8 mouse cellular contexts compared by ENCODE assay signal in the genomic region with DNA sequence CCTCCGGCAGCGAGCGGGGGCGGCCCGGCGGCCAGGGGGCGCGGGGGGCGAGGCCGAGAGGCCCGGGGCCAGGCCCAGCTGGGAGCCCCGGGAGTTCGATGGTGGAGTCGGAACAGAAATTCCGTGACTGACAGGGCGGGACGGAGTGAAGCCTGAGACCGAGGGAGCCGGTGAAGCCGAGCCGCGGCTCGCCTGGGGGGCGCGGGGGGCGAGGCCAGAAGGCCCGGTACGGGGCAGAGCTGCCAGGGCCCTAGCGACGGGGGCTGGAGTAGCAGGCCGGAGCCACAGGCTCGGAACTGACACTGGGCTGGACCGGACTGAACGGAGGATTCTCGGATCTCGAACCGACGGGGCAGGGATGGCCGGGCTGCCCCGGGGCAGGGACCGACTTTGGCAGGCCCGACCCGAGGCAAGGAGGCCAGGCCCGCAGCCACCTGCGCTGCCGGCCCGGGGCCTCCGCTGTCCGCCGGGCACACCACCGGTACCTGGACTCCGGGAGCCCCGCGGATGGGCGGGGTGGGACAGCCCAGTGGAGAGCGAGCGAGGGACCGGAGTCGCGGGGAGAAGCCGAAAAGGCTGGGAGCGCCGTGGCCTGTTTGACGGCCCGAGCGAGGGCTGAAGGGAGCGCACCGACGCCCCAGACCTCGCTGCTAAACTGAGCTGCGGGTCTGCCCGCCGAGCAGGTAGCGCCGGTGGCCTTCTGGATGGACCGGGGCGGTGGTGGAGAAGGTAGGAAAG. TPM values are rescaled to one million over a fixed set of nuclear protein-coding genes. Genes with fewer than 3 reads are reported as not detected.
A peak's percentile ranks its signal among the peaks of the same experiment; 100 is the strongest.
DNase-seq lines count a peak whose midpoint lies in the region; ATAC-seq lines count a peak whose summit lies in the region.

No protein-coding gene starts in this region.

- peak; percentile 53 for ATAC-seq in forebrain, embryonic 16.5 days
- peak; percentile 82 for ATAC-seq in hindbrain, embryonic 11.5 days (ENCODE audit: low FRiP score)

- under 1% methylated on average over 73 of the region's 77 CpGs for WGBS in forebrain, embryonic 16.5 days
- WGBS in hindbrain, embryonic 11.5 days = under 1% methylated on average over 62 of the region's 77 CpGs

- no peaks in the 10 kb centered on the region for H3K9me3 ChIP-seq in forebrain, embryonic 16.5 days (ENCODE audit: control insufficient read depth, low read length)
- no peaks in the 10 kb centered on the region for H3K9me3 ChIP-seq in hindbrain, embryonic 11.5 days (ENCODE audit: control insufficient read depth, low read length)

- H3K27ac ChIP-seq in forebrain, embryonic 16.5 days (ENCODE audit: low read length) = peak overlapping the region; percentile 95
- H3K27ac ChIP-seq in hindbrain, embryonic 11.5 days (ENCODE audit: low read depth, low read length) = peak overlapping the region; percentile 98

- peak overlapping the region; percentile 83 for H3K4me2 ChIP-seq in forebrain, embryonic 16.5 days (ENCODE audit: low read length)
- H3K4me2 ChIP-seq in hindbrain, embryonic 11.5 days (replicated peaks; ENCODE audit: low read depth, low read length) = peak overlapping the region; percentile 86

- peak overlapping the region; percentile 88 for H3K9ac ChIP-seq in forebrain, embryonic 16.5 days (replicated peaks; ENCODE audit: low read depth, low read length)
- peak overlapping the region; percentile 98 for H3K9ac ChIP-seq in hindbrain, embryonic 11.5 days (ENCODE audit: low read depth, low read length)

- H3K4me1 ChIP-seq in forebrain, embryonic 16.5 days (replicated peaks; ENCODE audit: control insufficient read depth, insufficient read depth, low read length) = peaks cover 32% of the 10 kb centered on the region
- peaks cover 9% of the 10 kb centered on the region for H3K4me1 ChIP-seq in hindbrain, embryonic 11.5 days (replicated peaks; ENCODE audit: control insufficient read depth, insufficient read depth, low read length)

- peak overlapping the region; percentile 97 for H3K4me3 ChIP-seq in forebrain, embryonic 16.5 days (replicated peaks; ENCODE audit: low read length)
- peak overlapping the region; percentile 99 for H3K4me3 ChIP-seq in hindbrain, embryonic 11.5 days (ENCODE audit: low read depth, low read length)

- H3K36me3 ChIP-seq in forebrain, embryonic 16.5 days (ENCODE audit: control insufficient read depth, insufficient read depth) = peaks cover 8% of the 10 kb centered on the region
- H3K36me3 ChIP-seq in hindbrain, embryonic 11.5 days (ENCODE audit: control insufficient read depth, insufficient read depth, low read length) = 0 out of 2 replicates have a peak, but pooled peaks cover 4% of the 10 kb centered on the region

- no peaks in the 10 kb centered on the region for H3K27me3 ChIP-seq in forebrain, embryonic 16.5 days (replicated peaks; ENCODE audit: control insufficient read depth, insufficient read depth, low read length)
- H3K27me3 ChIP-seq in hindbrain, embryonic 11.5 days (ENCODE audit: control insufficient read depth, insufficient read depth, low read length) = no peaks in the 10 kb centered on the region

- peak; percentile 87 for DNase-seq in Muller cell, postnatal 12 days (ENCODE audit: inconsistent ontology term)
- DNase-seq in c-Kit-positive CD71-positive TER-119-positive erythroid progenitor cells, embryonic 14.5 days (ENCODE audit: low spot score) = peak; percentile 49
- peak; percentile 80 for DNase-seq in hindbrain, embryonic 11.5 days (ENCODE audit: low spot score)
- peak; percentile 57 to 67 for DNase-seq in layer of hippocampus, postnatal 36 days
- DNase-seq in lung, postnatal 4 days = peak; percentile 85 to 87
- DNase-seq in right cerebral cortex, postnatal 10 days (ENCODE audit: low spot score in 2 of 2) = peak; percentile 71 to 78
- DNase-seq in urinary bladder, postnatal 14 days (ENCODE audit: low spot score) = peak; percentile 76

RNA-seq across cellular contexts. Expression of gene Lrrc41, which starts 0.7 kb away (rescaled TPM):
- polyA plus RNA-seq in forebrain, embryonic 16.5 days (2015; fragmentation: Nextera tagmentation; extraction: Ambion mirVana) = 67.0 and 71.0 TPM in 2 replicates
- polyA plus RNA-seq in hindbrain, embryonic 11.5 days (2014; fragmentation: Nextera tagmentation; extraction: Ambion mirVana) = 65.5 and 72.3 TPM in 2 replicates
- total RNA-seq in layer of hippocampus, postnatal 36 days (2021) = 10 to 100 TPM; 40.1 to 42.5 TPM

RNA-seq across cellular contexts. Expression of gene Uqcrh, which starts 0.9 kb away (rescaled TPM):
- polyA plus RNA-seq in forebrain, embryonic 16.5 days (2015; fragmentation: Nextera tagmentation; extraction: Ambion mirVana) = 409 and 411 TPM in 2 replicates
- polyA plus RNA-seq in hindbrain, embryonic 11.5 days (2014; fragmentation: Nextera tagmentation; extraction: Ambion mirVana) = 413 and 425 TPM in 2 replicates
- 100 to 1,000 TPM; 413 to 440 TPM for total RNA-seq in layer of hippocampus, postnatal 36 days (2021)

RNA-seq across cellular contexts. Expression of gene Nsun4, which starts 22.1 kb away (rescaled TPM):
- polyA plus RNA-seq in forebrain, embryonic 16.5 days (2015; fragmentation: Nextera tagmentation; extraction: Ambion mirVana) = 13.2 and 13.4 TPM in 2 replicates
- polyA plus RNA-seq in hindbrain, embryonic 11.5 days (2014; fragmentation: Nextera tagmentation; extraction: Ambion mirVana) = 19.3 and 20.7 TPM in 2 replicates
- total RNA-seq in layer of hippocampus, postnatal 36 days (2021) = 10 to 100 TPM in 1 of 2 experiments, 1 to 10 TPM in 1; 8.8 to 10.8 TPM

RNA-seq across cellular contexts. Expression of gene Rad54l, which starts 47.7 kb away (rescaled TPM):
- polyA plus RNA-seq in forebrain, embryonic 16.5 days (2015; fragmentation: Nextera tagmentation; extraction: Ambion mirVana) = 18.6 and 18.8 TPM in 2 replicates
- polyA plus RNA-seq in hindbrain, embryonic 11.5 days (2014; fragmentation: Nextera tagmentation; extraction: Ambion mirVana) = 42.1 and 46.9 TPM in 2 replicates
- 1 to 10 TPM in 1 of 2 experiments, under 1 TPM in 1; 0.73 to 1.0 TPM for total RNA-seq in layer of hippocampus, postnatal 36 days (2021)

RNA-seq across cellular contexts. Expression of gene Pomgnt1, which starts 47.8 kb away (rescaled TPM):
- 61.5 and 67.3 TPM in 2 replicates for polyA plus RNA-seq in forebrain, embryonic 16.5 days (2015; fragmentation: Nextera tagmentation; extraction: Ambion mirVana)
- 49.0 and 52.3 TPM in 2 replicates for polyA plus RNA-seq in hindbrain, embryonic 11.5 days (2014; fragmentation: Nextera tagmentation; extraction: Ambion mirVana)
- 10 to 100 TPM; 62.4 to 63.5 TPM for total RNA-seq in layer of hippocampus, postnatal 36 days (2021)

Comparison
In these comparisons a context has a peak if more than half of its experiments do, and no peak if none do; other contexts are left out.
1. Peak in every context shown above with its lines: DNase-seq, ATAC-seq, H3K4me3 ChIP-seq and H3K27ac ChIP-seq.